Mouse (Mus musculus) heart, adult 2 months (tissue): ENCODE measurements around the gene Lamb1. TPM values are rescaled to one million over a fixed set of nuclear protein-coding genes. Genes with fewer than 3 reads are reported as not detected.

Experiments
- DNase-seq, 2 experiments: peaks; one replicate each; pipeline ENCODE4 v3.0.0; 2021
- H3K27ac ChIP-seq: fragments of 200-600 bp; 2 replicates; pipeline ENCODE4 v1.8.1; 2022
- H3K27me3 ChIP-seq: fragments of 200-500 bp; 2 replicates; pipeline ENCODE4 v1.6.1; 2012; ENCODE audit warnings: mild to moderate bottlenecking, low read length, inconsistent platforms, mixed read lengths; ENCODE audit not compliant: control insufficient read depth, insufficient read depth
- H3K36me3 ChIP-seq: fragments of 200-500 bp; 2 replicates; pipeline ENCODE4 v1.6.1; 2012; ENCODE audit warnings: low read length, inconsistent platforms; ENCODE audit not compliant: control insufficient read depth, insufficient read depth
- H3K4me1 ChIP-seq: fragments of 200-500 bp; 2 replicates; pipeline ENCODE4 v1.6.1; 2011; ENCODE audit warnings: low read length; ENCODE audit not compliant: control insufficient read depth, insufficient read depth
- H3K4me3 ChIP-seq: fragments of 200-600 bp; 2 replicates; pipeline ENCODE4 v1.8.1; 2022
- H3K79me2 ChIP-seq: fragments of 200-500 bp; replicated peaks from 2 replicates; pipeline ENCODE4 v1.6.1; 2012; ENCODE audit warnings: mild to moderate bottlenecking, inconsistent platforms, low read length, moderate library complexity, mixed read lengths; ENCODE audit not compliant: control insufficient read depth, insufficient read depth
- H3K9ac ChIP-seq: fragments of 200-500 bp; 2 replicates; pipeline ENCODE4 v1.6.1; 2012; ENCODE audit warnings: low read depth, mild to moderate bottlenecking, control low read depth, inconsistent platforms, low read length, mixed read lengths
- CTCF ChIP-seq: fragments of 200-600 bp; IDR thresholded peaks from 2 replicates; pipeline ENCODE4 v1.8.1; 2022; ENCODE audit warnings: antibody characterized with exemption, mild to moderate bottlenecking, moderate library complexity
- EP300 ChIP-seq: fragments of 200-500 bp; IDR thresholded peaks from 2 replicates; pipeline ENCODE4 v1.6.1; 2011; ENCODE audit warnings: low read depth, low read length, control low read depth; ENCODE audit not compliant: insufficient read depth
- POLR2A ChIP-seq: fragments of 200-500 bp; IDR thresholded peaks from 2 replicates; pipeline ENCODE4 v1.6.1; 2011; ENCODE audit warnings: mild to moderate bottlenecking, low read depth, low read length, control low read depth; ENCODE audit not compliant: insufficient read depth
- WGBS: fragments of 180-500 bp; shearing (Covaris S2); methylation state at CpG from one replicate; pipeline ENCODE4 v1.1.7; 2018; 5-methylcytosine and 5-hydroxymethylcytosine counted together
- intact Hi-C: fragments of 180-260 bp; cut with DNase I; formaldehyde crosslinking; loops from one replicate; pipeline ENCODE4 v1.15.1; 2025
- polyA plus RNA-seq: library from polyadenylated mRNA; depleted of rRNA; stranded (reverse); fragments of >200 nt; gene quantifications from 2 replicates; pipeline ENCODE4 v1.2.3, GENCODE M21; 2012
- total RNA-seq, 2 experiments: library from RNA; stranded (reverse); gene quantifications; 2 replicates each; pipeline ENCODE4 v1.2.3; 2021

Gene Lamb1
- total and polyA plus RNA-seq, 3 experiments: 25.1 to 58.1 (median 55.3) TPM

DNA sequence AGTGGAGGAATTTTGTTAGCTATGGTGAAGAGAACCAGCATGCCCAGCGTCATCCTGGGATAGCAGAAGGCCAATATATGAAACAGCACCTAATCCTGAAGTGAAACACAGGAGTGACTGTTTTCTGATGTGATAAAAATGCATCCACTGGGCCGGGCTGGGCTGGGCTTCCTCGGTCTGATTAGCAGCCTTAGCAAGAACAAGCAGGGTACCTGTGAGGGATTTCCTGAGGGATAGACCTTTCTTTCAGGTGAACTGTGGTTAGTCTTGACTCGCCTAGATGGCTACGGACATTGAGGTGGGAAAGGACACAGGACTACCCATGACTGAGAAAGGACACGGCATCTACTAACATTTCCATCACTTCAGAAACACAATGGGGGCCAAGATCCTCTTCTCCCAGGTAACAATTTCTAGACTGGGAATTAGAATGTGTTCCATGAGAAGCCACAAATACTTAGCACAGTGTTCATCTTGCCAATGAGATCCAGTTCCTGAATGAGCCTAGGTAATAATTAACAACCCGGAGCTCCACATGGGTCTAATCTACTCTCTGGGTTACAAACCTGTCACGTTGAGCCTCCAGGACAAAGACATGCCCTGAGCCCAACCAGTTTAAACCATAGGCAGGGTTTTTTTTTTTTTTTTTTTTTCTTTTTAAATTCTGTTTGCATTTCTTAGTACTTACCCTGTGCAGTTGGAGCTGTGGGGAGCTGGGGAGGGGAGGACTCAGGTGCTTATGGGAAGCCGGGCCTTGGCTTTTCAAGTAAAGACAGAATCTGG, 8.7 kb upstream of the Lamb1 start:
- H3K9ac ChIP-seq: no peak overlapping the region
- H3K79me2 ChIP-seq: no peaks in the 10 kb centered on the region
- no peaks in the 10 kb centered on the region for H3K27me3 ChIP-seq
- WGBS: 86% methylated on average over 9 of the region's 9 CpGs
- H3K36me3 ChIP-seq: no peaks in the 10 kb centered on the region
- H3K4me1 ChIP-seq: no peaks in the 10 kb centered on the region; the same call in 1 of the 2 replicates
- intact Hi-C loops: no loop called here
- TF ChIP-seq EP300: no peak
- TF ChIP-seq CTCF: no peak
- TF ChIP-seq POLR2A: no peak
- no peak overlapping the region for H3K27ac ChIP-seq
- no peak overlapping the region for H3K4me3 ChIP-seq
- DNase-seq: no peak

DNA sequence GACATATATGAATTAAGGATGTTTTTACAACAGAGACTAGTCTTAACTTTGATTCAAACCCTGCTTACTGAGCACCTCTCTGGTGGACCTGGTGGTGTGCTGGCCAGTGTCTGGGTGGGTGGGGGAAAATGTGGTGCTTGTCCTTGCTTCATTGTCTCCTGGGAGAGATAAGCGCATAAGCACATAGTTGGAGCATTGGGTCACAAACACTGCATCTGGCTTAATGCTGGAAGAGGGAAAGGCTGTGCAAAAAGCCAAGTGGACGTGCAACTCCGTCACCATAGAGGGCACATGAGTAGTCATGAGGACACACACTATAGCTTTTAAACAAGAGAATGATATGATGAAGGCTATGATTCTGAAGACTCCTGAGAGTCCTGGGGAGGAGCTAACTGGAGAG, 3.2 kb upstream of the Lamb1 start:
- DNase-seq: peak in 1 of 2 experiments; percentile 51
- WGBS: 48% methylated on average over 3 of the region's 3 CpGs
- H3K4me3 ChIP-seq: no peak overlapping the region
- H3K79me2 ChIP-seq: no peaks in the 10 kb centered on the region
- H3K27me3 ChIP-seq: no peaks in the 10 kb centered on the region
- TF ChIP-seq CTCF (no peak), POLR2A (no peak), EP300 (peak; percentile 25; the same call in 1 of the 2 replicates)
- no peak overlapping the region for H3K9ac ChIP-seq
- intact Hi-C loops: no loop called here
- H3K4me1 ChIP-seq: no peaks in the 10 kb centered on the region
- peaks cover under 1% of the 10 kb centered on the region for H3K36me3 ChIP-seq
- H3K27ac ChIP-seq: no peak overlapping the region

DNA sequence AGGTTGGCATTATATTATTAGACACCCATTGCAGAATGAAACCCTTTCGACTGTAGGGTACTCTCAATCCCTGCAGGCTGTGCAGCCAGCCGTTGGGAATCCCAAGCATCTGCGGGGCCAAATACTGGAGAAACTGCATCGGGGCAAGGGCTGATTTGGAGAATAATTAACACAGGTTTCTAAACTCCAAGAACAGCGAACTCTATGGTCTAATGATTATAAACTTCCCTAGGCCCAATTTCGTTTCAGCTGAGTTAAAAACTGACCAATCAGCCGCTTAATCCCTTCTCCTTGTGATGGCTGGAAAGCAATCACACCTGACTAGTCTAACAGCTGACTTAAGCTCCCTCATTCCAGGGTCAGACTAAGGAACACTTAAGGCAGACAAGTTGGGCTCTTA, 1.1 kb upstream of the Lamb1 start:
- H3K4me3 ChIP-seq: no peak overlapping the region
- H3K36me3 ChIP-seq: peaks cover 13% of the 10 kb centered on the region
- H3K9ac ChIP-seq: no peak overlapping the region
- TF ChIP-seq EP300: no peak
- TF ChIP-seq CTCF: no peak
- H3K79me2 ChIP-seq: no peaks in the 10 kb centered on the region
- 79% methylated on average over 7 of the region's 7 CpGs for WGBS
- H3K4me1 ChIP-seq: peaks cover 2% of the 10 kb centered on the region
- no peak for DNase-seq
- no peak overlapping the region for H3K27ac ChIP-seq
- no peaks in the 10 kb centered on the region for H3K27me3 ChIP-seq
- intact Hi-C loops: no loop called here

DNA sequence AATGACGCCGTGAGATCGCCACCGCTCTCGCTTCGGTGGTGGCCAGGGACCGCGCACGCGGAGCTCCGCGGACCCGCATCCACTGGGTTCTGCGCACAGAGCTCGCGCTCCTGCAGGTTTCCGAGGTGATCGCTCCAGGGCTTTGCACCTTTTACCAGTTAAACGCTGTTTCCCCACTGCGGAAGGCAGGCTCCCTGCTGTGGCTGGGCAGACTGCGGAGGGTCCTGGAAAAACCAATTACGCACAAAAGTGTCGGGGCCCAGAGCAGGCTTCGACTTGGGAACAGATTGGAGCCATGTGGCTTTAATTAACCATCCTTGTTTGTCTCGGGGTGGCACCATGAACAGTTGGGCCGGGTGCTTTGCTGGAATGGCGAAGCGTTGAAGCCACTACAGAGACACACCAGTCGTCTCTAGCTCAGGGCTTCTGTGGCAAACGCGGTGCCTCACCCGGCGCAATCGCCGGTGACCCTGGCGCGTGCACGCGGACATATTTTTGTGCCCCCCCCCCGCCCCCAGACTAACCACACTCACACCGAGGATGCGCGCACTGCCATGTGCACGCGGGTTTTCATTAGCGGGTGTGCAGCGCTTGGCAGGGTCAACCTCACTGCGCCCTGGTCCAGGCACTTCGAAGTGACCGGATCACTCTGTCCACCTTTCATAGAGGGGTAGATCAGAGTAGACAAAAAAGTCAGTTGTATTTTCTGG, 843 bp downstream of the Lamb1 start:
- TF ChIP-seq EP300: no peak
- TF ChIP-seq CTCF: no peak
- no peak for TF ChIP-seq POLR2A
- DNase-seq: peak; percentile 33 to 62
- intact Hi-C loops: loop anchor here (2.0 to 5.0 kb wide), 4 partner anchors 36 to 139 kb away; no protein-coding TSS in a partner anchor
- Histone ChIP-seq H3K36me3 (peaks cover 23% of the 10 kb centered on the region), H3K27me3 (no peaks in the 10 kb centered on the region), H3K4me3 (peak overlapping the region; percentile 66), H3K79me2 (no peaks in the 10 kb centered on the region), H3K9ac (peak overlapping the region; percentile 78), H3K27ac (peak overlapping the region; percentile 72), H3K4me1 (peaks cover 8% of the 10 kb centered on the region)
- under 1% methylated on average over 50 of the region's 50 CpGs for WGBS

DNA sequence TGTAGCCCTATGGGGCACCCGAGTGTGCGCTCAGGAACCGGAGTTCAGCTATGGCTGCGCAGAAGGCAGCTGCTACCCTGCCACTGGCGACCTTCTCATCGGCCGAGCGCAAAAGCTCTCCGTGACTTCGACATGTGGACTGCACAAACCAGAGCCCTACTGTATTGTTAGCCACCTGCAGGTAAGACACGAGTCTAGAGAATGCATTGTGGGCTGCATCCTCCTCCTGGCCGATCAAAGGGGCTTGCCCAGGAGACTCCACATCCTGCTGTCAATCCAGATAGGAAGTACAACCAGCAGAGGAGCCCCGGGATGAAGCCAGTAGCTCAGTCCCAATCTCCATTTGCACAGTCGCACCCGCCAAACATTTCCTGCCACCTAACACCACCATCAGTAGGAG, 1.7 kb downstream of the Lamb1 start:
- peak overlapping the region; percentile 39 for H3K27ac ChIP-seq
- H3K79me2 ChIP-seq: no peaks in the 10 kb centered on the region
- 16% methylated on average over 15 of the region's 15 CpGs for whole genome bisulfite sequencing
- H3K9ac ChIP-seq: no peak overlapping the region
- H3K4me3 ChIP-seq: peak overlapping the region; percentile 66
- peak in 1 of 2 experiments; percentile 43 for DNase-seq
- intact Hi-C loops: loop anchor here (2.0 to 5.0 kb wide), 4 partner anchors 36 to 139 kb away; no protein-coding TSS in a partner anchor
- peaks cover 30% of the 10 kb centered on the region for H3K36me3 ChIP-seq
- TF ChIP-seq EP300: no peak
- H3K4me1 ChIP-seq: peaks cover 9% of the 10 kb centered on the region
- H3K27me3 ChIP-seq: no peaks in the 10 kb centered on the region

DNA sequence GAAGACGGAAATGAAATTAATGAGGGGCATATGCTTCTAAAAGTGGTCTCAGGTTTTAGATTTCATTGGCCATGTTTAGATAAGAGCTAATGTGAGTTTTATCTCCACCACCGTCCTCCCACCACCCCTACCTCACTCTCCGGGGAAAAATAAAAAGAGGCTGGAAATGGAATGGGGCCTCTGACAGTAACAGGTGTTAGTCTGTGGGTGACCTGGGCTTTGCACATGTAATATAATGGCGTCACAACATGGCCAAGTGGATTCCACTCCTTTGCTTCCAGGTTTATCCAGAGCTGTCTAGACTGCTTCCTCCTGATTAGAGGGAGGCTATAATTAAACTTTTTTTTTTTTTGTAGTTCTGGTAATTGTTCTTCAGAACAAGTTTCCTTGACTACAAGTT, 2.3 kb downstream of the Lamb1 start:
- 32% methylated on average over 4 of the region's 4 CpGs for WGBS
- no peak for DNase-seq
- TF ChIP-seq POLR2A: no peak
- no peak for TF ChIP-seq CTCF
- no peak for TF ChIP-seq EP300
- Histone ChIP-seq H3K36me3 (peaks cover 30% of the 10 kb centered on the region), H3K27ac (peak overlapping the region; percentile 39; the same call in 1 of the 2 replicates), H3K79me2 (no peaks in the 10 kb centered on the region), H3K4me3 (peak overlapping the region; percentile 66; the same call in 1 of the 2 replicates), H3K27me3 (no peaks in the 10 kb centered on the region), H3K9ac (no peak overlapping the region), H3K4me1 (peaks cover 10% of the 10 kb centered on the region)
- intact Hi-C loops: loop anchor here (2.0 to 5.0 kb wide), 4 partner anchors 35 to 140 kb away; no protein-coding TSS in a partner anchor
